Mouse (Mus musculus) kidney, adult 10 weeks (tissue): ENCODE measurements around the gene Htr3a. TPM values are rescaled to one million over a fixed set of nuclear protein-coding genes. Genes with fewer than 3 reads are reported as not detected.

Source experiments
- polyA plus RNA-seq: library from polyadenylated mRNA; stranded (reverse); fragments of 350-450 nt; fragmentation: Illumina TruSeq; extraction: RNeasy Lipid Tissue Mini Kit (QIAGEN cat#74804); gene quantifications from one replicate; pipeline ENCODE4 v1.2.3, GENCODE M21; 2014; ENCODE audit warnings: low read depth, low replicate concordance

The Htr3a gene
- polyA plus RNA-seq = 0.81 TPM

GRCm38 (mm10) chr9:48910885-48911537 is at the start of gene Htr3a:
Gene Htr3a (minus strand): TSS chr9:48911099.

Other genes starting within 250 kb of the Htr3a start
- 2.5 TPM for gene Zbtb16, start 74.9 kb downstream of the Htr3a start, polyA plus RNA-seq
- gene Htr3b, start 53.9 kb upstream of the Htr3a start, polyA plus RNA-seq = not detected
- gene Usp28, start 74.3 kb upstream of the Htr3a start, polyA plus RNA-seq = 5.6 TPM
- gene Zw10, start 144.5 kb upstream of the Htr3a start, polyA plus RNA-seq = 22.0 TPM
- not detected for gene Tmprss5, start 170.2 kb upstream of the Htr3a start, polyA plus RNA-seq